Mouse (Mus musculus): ENCODE results near the gene Rgl1. TPM values are rescaled to one million over a fixed set of nuclear protein-coding genes. Genes with fewer than 3 reads are reported as not detected.
A peak's percentile ranks its signal among the peaks of the same experiment; 100 is the strongest.

Rgl1 gene
- polyA plus RNA-seq, 1 experiment from 2014 or later = 33.2 TPM

GRCm38 (mm10) chr1:152578108-152578721 lies 187.9 kb downstream of the Rgl1 start:
- 69% methylated on average over 19 of the region's 19 CpGs for WGBS
- Histone ChIP-seq H3K36me3 (ENCODE audit: insufficient read depth, low read length) (no peaks in the 10 kb centered on the region), H3K27ac (ENCODE audit: low read length) (no peak overlapping the region), H3K4me3 (ENCODE audit: low read depth, low read length) (no peak overlapping the region), H3K4me1 (ENCODE audit: insufficient read depth, low read depth, low read length) (peaks cover 17% of the 10 kb centered on the region; the same call in 1 of the 2 replicates), H3K27me3 (replicated peaks; ENCODE audit: insufficient read depth, low read length) (no peaks in the 10 kb centered on the region), H3K9ac (replicated peaks; ENCODE audit: low read depth) (no peak overlapping the region), H3K9me3 (ENCODE audit: low read length) (no peaks in the 10 kb centered on the region), H3K4me2 (replicated peaks; ENCODE audit: low read depth, low read length) (no peak overlapping the region)
- DNase-seq (ENCODE audit: low spot score) (no peak), ATAC-seq (no peak)
- no peak for TF ChIP-seq EP300 (IDR thresholded peaks at IDR 0.05)

DNA sequence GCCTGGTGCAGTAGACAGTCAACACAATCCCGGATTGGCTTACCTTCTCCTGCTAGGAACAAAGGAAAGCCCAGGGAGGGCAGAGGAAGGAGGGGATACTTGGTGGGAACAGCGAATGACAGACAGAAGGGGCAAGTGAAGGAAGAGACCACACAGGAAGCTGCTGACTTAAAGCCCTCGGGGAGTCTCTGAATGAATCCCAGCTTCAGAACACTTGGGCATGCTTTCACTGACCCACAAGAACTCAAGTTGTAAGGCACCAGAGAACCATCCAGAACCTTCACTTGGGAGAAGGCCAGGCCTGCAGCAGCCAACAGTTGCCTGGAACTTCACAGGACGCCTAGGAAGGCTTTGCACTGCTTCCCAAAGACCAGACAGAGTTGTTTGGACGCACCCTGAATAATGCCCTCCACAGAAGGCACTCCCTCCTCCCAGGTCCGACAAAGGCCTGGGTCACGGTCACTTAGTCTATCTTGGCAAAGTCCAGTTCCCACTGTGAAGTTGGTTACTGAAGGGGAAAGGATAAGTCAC lies 189.5 kb downstream of the Rgl1 start:
- no peak for ATAC-seq
- no peak for DNase-seq (ENCODE audit: low spot score)
- WGBS = 41% methylated on average over 7 of the region's 7 CpGs

DNA sequence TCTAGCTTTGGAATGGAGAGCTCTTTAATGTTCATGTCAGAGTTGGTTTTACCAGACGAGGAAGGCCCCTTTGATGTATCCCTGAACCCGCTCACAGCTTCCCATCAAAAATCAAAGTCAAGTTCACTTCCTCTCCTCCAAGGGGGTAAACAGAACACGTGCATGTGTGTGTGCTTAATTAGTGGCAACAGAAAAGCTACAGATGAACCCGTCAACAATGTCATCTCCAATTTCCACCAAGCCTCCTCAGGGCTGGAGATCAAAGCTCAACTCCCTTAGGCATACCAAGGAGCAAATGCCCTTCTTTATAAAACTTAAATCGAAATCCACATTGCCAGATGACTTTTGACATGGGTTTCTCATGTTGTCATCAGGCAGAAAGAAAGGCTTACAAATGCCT lies 191.1 kb downstream of the Rgl1 start:
- no peaks in the 10 kb centered on the region for H3K27me3 ChIP-seq (replicated peaks; ENCODE audit: insufficient read depth, low read length)
- H3K9ac ChIP-seq (replicated peaks; ENCODE audit: low read depth) = no peak overlapping the region
- no peak overlapping the region for H3K4me3 ChIP-seq (ENCODE audit: low read depth, low read length)
- H3K9me3 ChIP-seq (ENCODE audit: low read length) = no peaks in the 10 kb centered on the region
- H3K27ac ChIP-seq (ENCODE audit: low read length) = no peak overlapping the region
- TF ChIP-seq EP300 (IDR thresholded peaks at IDR 0.05) = no peak
- no peak for TF ChIP-seq CTCF (IDR thresholded peaks at IDR 0.05)
- WGBS = 60% methylated on average over 5 of the region's 5 CpGs
- H3K4me1 ChIP-seq (ENCODE audit: insufficient read depth, low read depth, low read length) = peaks cover 11% of the 10 kb centered on the region; the same call in 1 of the 2 replicates
- no peak for DNase-seq (ENCODE audit: low spot score)
- ATAC-seq = no peak
- H3K4me2 ChIP-seq (replicated peaks; ENCODE audit: low read depth, low read length) = no peak overlapping the region
- H3K36me3 ChIP-seq (ENCODE audit: insufficient read depth, low read length) = no peaks in the 10 kb centered on the region

More for the DNA sequence above, 189.5 kb downstream of the Rgl1 start:
- H3K9me3 ChIP-seq (ENCODE audit: low read length) = no peaks in the 10 kb centered on the region
- H3K9ac ChIP-seq (replicated peaks; ENCODE audit: low read depth) = no peak overlapping the region
- no peak overlapping the region for H3K4me3 ChIP-seq (ENCODE audit: low read depth, low read length)
- peaks cover 17% of the 10 kb centered on the region; the same call in 1 of the 2 replicates for H3K4me1 ChIP-seq (ENCODE audit: insufficient read depth, low read depth, low read length)
- H3K27ac ChIP-seq (ENCODE audit: low read length) = no peak overlapping the region
- no peak overlapping the region for H3K4me2 ChIP-seq (replicated peaks; ENCODE audit: low read depth, low read length)
- no peaks in the 10 kb centered on the region for H3K27me3 ChIP-seq (replicated peaks; ENCODE audit: insufficient read depth, low read length)
- no peaks in the 10 kb centered on the region for H3K36me3 ChIP-seq (ENCODE audit: insufficient read depth, low read length)
- TF ChIP-seq CTCF (IDR thresholded peaks at IDR 0.05) = no peak
- TF ChIP-seq EP300 (IDR thresholded peaks at IDR 0.05) = no peak

- ATAC-seq = no peak
- Histone ChIP-seq H3K4me3 (ENCODE audit: low read depth, low read length) (no peak overlapping the region), H3K9ac (replicated peaks; ENCODE audit: low read depth) (no peak overlapping the region), H3K27me3 (replicated peaks; ENCODE audit: insufficient read depth, low read length) (no peaks in the 10 kb centered on the region), H3K36me3 (ENCODE audit: insufficient read depth, low read length) (no peaks in the 10 kb centered on the region), H3K4me2 (replicated peaks; ENCODE audit: low read depth, low read length) (no peak overlapping the region), H3K9me3 (ENCODE audit: low read length) (no peaks in the 10 kb centered on the region), H3K27ac (ENCODE audit: low read length) (no peak overlapping the region), H3K4me1 (ENCODE audit: insufficient read depth, low read depth, low read length) (peaks cover 14% of the 10 kb centered on the region; the same call in 1 of the 2 replicates)
- 55% methylated on average over 8 of the region's 8 CpGs for WGBS
- DNase-seq (ENCODE audit: low spot score) = peak; percentile 42
- TF ChIP-seq EP300 (IDR thresholded peaks at IDR 0.05) (no peak), CTCF (IDR thresholded peaks at IDR 0.05) (no peak)
Observed at GRCm38 (mm10) chr1:152573470-152574059, 192.6 kb downstream of the Rgl1 start.

DNA sequence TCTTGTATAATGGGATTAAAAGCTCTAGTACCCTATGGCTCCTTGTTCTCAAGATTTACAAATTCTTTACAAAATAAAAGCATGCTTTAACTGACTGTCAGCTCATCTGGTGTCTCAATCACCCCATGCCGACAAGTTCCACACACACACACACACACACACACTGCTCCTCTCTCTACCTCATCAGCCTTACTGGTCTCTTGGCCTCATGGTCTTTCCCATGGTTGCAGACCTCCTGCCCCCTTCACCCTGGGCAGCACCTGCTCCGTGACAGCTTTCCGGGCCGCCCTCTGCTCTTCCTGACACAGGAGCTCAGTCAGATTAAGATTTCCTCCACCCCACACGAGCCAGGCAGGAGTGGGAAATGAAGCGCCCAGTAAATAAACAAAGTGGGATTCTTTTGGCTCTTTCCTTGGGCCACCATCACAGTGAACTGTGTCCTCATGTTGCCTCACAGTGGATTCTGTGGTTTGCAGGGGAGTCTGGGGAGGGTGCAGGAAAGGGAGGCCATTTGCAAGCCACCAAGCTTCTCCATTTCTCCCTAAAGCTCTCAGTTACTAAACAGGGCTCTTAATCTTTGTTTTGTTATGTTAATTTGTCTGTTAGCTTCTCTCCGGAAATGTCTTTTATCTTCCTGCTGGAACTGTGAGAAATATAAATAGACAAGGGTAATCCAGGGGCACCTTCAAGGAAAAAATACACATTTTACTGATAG lies 193.2 kb downstream of the Rgl1 start:
- H3K9me3 ChIP-seq (ENCODE audit: low read length) = no peaks in the 10 kb centered on the region
- no peaks in the 10 kb centered on the region for H3K27me3 ChIP-seq (replicated peaks; ENCODE audit: insufficient read depth, low read length)
- no peak overlapping the region for H3K4me3 ChIP-seq (ENCODE audit: low read depth, low read length)
- H3K4me2 ChIP-seq (replicated peaks; ENCODE audit: low read depth, low read length) = no peak overlapping the region
- H3K36me3 ChIP-seq (ENCODE audit: insufficient read depth, low read length) = no peaks in the 10 kb centered on the region
- DNase-seq (ENCODE audit: low spot score) (peak; percentile 73), ATAC-seq (peak; percentile 21; the same call in 1 of the 2 replicates)
- 18% methylated on average over 7 of the region's 7 CpGs for WGBS
- TF ChIP-seq EP300 (IDR thresholded peaks at IDR 0.05) = no peak; the same call in 1 of the 2 replicates
- TF ChIP-seq CTCF (IDR thresholded peaks at IDR 0.05) = no peak
- no peak overlapping the region for H3K9ac ChIP-seq (replicated peaks; ENCODE audit: low read depth)
- H3K4me1 ChIP-seq (ENCODE audit: insufficient read depth, low read depth, low read length) = peaks cover 14% of the 10 kb centered on the region; the same call in 1 of the 2 replicates
- H3K27ac ChIP-seq (ENCODE audit: low read length) = peak overlapping the region; percentile 57; the same call in 1 of the 2 replicates

DNA sequence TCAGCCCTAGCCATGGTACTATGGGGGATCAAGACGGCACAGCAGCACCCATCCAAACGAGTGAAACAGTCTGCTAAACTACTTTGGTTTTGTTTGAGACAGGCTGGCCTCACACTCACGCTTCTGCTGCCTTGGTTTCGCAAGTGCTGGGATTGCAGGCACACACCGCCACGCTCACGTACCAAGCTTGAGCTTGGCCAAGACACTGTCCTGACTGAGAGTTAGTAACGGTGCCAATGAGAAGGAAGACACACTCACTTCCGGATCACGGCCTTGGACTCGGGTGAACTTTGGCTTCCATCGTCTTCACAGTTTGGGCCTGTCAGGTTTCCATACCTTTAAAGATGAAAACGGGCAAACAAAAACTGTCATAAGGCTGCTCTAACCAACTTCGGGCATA lies 194.8 kb downstream of the Rgl1 start:
- no peaks in the 10 kb centered on the region for H3K36me3 ChIP-seq (ENCODE audit: insufficient read depth, low read length)
- no peak overlapping the region for H3K9ac ChIP-seq (replicated peaks; ENCODE audit: low read depth)
- no peak overlapping the region for H3K4me2 ChIP-seq (replicated peaks; ENCODE audit: low read depth, low read length)
- H3K27me3 ChIP-seq (replicated peaks; ENCODE audit: insufficient read depth, low read length) = no peaks in the 10 kb centered on the region
- no peak overlapping the region for H3K4me3 ChIP-seq (ENCODE audit: low read depth, low read length)
- H3K9me3 ChIP-seq (ENCODE audit: low read length) = no peaks in the 10 kb centered on the region
- DNase-seq (ENCODE audit: low spot score) (peak; percentile 56), ATAC-seq (0 out of 2 replicates have a peak, but pooled peaks have one; percentile 13)
- H3K27ac ChIP-seq (ENCODE audit: low read length) = no peak overlapping the region
- WGBS = 65% methylated on average over 14 of the region's 14 CpGs
- peaks cover 14% of the 10 kb centered on the region; the same call in 1 of the 2 replicates for H3K4me1 ChIP-seq (ENCODE audit: insufficient read depth, low read depth, low read length)
- TF ChIP-seq CTCF (IDR thresholded peaks at IDR 0.05) (no peak), EP300 (IDR thresholded peaks at IDR 0.05) (no peak)
